Comparison of ENCODE assay signal across 7 mouse cellular contexts in genomic region chr1:167350597-167351415, GRCm38 (mm10). TPM values are rescaled to one million over a fixed set of nuclear protein-coding genes. Genes with fewer than 3 reads are reported as not detected.
DNase-seq lines count a peak whose midpoint lies in the region; ATAC-seq lines count a peak whose summit lies in the region.

No protein-coding gene starts in this region.

- no peak for DNase-seq in lung, postnatal 10 days
- no peak for DNase-seq in embryonic facial prominence, embryonic 14.5 days (ENCODE audit: low spot score)
- DNase-seq in limb, embryonic 11.5 days (ENCODE audit: low spot score) = no peak
- DNase-seq in frontal cortex, postnatal 14 days (ENCODE audit: low spot score in 2 of 2) = no peak

- H3K4me3 ChIP-seq in lung, embryonic 16.5 days (ENCODE audit: low read length) = peak overlapping the region; percentile 88
- peak overlapping the region; percentile 71 for H3K4me3 ChIP-seq in embryonic facial prominence, embryonic 14.5 days (ENCODE audit: low read depth, low read length)
- H3K4me3 ChIP-seq in limb, embryonic 11.5 days (ENCODE audit: low read depth, low read length) = peak overlapping the region; percentile 47
- peak overlapping the region; percentile 67 for H3K4me3 ChIP-seq in stomach, embryonic 14.5 days (ENCODE audit: low read depth, low read length)

- WGBS in lung, embryonic 16.5 days = 29% methylated on average over 13 of the region's 13 CpGs
- 26% methylated on average over 13 of the region's 13 CpGs for WGBS in embryonic facial prominence, embryonic 14.5 days
- 29% methylated on average over 13 of the region's 13 CpGs for WGBS in limb, embryonic 11.5 days
- WGBS in stomach, embryonic 14.5 days = 31% methylated on average over 13 of the region's 13 CpGs

- peaks cover 10% of the 10 kb centered on the region for H3K36me3 ChIP-seq in lung, embryonic 16.5 days (ENCODE audit: control insufficient read depth, insufficient read depth, low read length)
- H3K36me3 ChIP-seq in embryonic facial prominence, embryonic 14.5 days (ENCODE audit: control insufficient read depth, insufficient read depth, low read length) = peaks cover 21% of the 10 kb centered on the region; the same call in 1 of the 2 replicates
- H3K36me3 ChIP-seq in limb, embryonic 11.5 days (ENCODE audit: control insufficient read depth, insufficient read depth, low read length) = peaks cover 7% of the 10 kb centered on the region; the same call in 1 of the 2 replicates
- peaks cover 8% of the 10 kb centered on the region; the same call in 1 of the 2 replicates for H3K36me3 ChIP-seq in stomach, embryonic 14.5 days (ENCODE audit: control insufficient read depth, insufficient read depth, low read length)

- H3K27me3 ChIP-seq in lung, embryonic 16.5 days (ENCODE audit: control insufficient read depth, insufficient read depth, low read depth, low read length) = no peaks in the 10 kb centered on the region
- no peaks in the 10 kb centered on the region for H3K27me3 ChIP-seq in embryonic facial prominence, embryonic 14.5 days (replicated peaks; ENCODE audit: control insufficient read depth, insufficient read depth, low read length)
- no peaks in the 10 kb centered on the region for H3K27me3 ChIP-seq in limb, embryonic 11.5 days (ENCODE audit: control insufficient read depth, insufficient read depth, low read length)
- no peaks in the 10 kb centered on the region for H3K27me3 ChIP-seq in stomach, embryonic 14.5 days (ENCODE audit: control insufficient read depth, insufficient read depth, low read length)

- peak overlapping the region; percentile 86 for H3K9ac ChIP-seq in lung, embryonic 16.5 days (ENCODE audit: low read length)
- H3K9ac ChIP-seq in embryonic facial prominence, embryonic 14.5 days (ENCODE audit: low read depth, low read length) = peak overlapping the region; percentile 77
- peak overlapping the region; percentile 46 for H3K9ac ChIP-seq in limb, embryonic 11.5 days (ENCODE audit: low read length)
- H3K9ac ChIP-seq in stomach, embryonic 14.5 days (replicated peaks; ENCODE audit: low read depth, low read length) = peak overlapping the region; percentile 47; the same call in 1 of the 2 replicates

- no peaks in the 10 kb centered on the region for H3K9me3 ChIP-seq in lung, embryonic 16.5 days (ENCODE audit: control insufficient read depth, low read length)
- H3K9me3 ChIP-seq in embryonic facial prominence, embryonic 14.5 days (ENCODE audit: control insufficient read depth, low read length) = no peaks in the 10 kb centered on the region
- H3K9me3 ChIP-seq in limb, embryonic 11.5 days (ENCODE audit: control insufficient read depth, low read length) = no peaks in the 10 kb centered on the region
- H3K9me3 ChIP-seq in stomach, embryonic 14.5 days (ENCODE audit: control insufficient read depth, low read depth, low read length) = no peaks in the 10 kb centered on the region

- peaks cover 2% of the 10 kb centered on the region; the same call in 1 of the 2 replicates for H3K4me1 ChIP-seq in lung, embryonic 16.5 days (replicated peaks; ENCODE audit: control insufficient read depth, insufficient read depth, low read length)
- no peaks in the 10 kb centered on the region for H3K4me1 ChIP-seq in embryonic facial prominence, embryonic 14.5 days (ENCODE audit: control insufficient read depth, insufficient read depth, low read length)
- no peaks in the 10 kb centered on the region for H3K4me1 ChIP-seq in limb, embryonic 11.5 days (ENCODE audit: control insufficient read depth, insufficient read depth, low read length)
- H3K4me1 ChIP-seq in stomach, embryonic 14.5 days (ENCODE audit: control insufficient read depth, insufficient read depth, low read length) = no peaks in the 10 kb centered on the region

- H3K4me2 ChIP-seq in lung, embryonic 16.5 days (ENCODE audit: low read depth, low read length) = peak overlapping the region; percentile 79
- H3K4me2 ChIP-seq in embryonic facial prominence, embryonic 14.5 days (ENCODE audit: low read depth, low read length) = peak overlapping the region; percentile 62
- H3K4me2 ChIP-seq in limb, embryonic 11.5 days (ENCODE audit: low read depth, severe bottlenecking) = peak overlapping the region; percentile 65
- H3K4me2 ChIP-seq in stomach, embryonic 14.5 days (replicated peaks; ENCODE audit: low read depth, low read length) = peak overlapping the region; percentile 58

- H3K27ac ChIP-seq in lung, embryonic 16.5 days (ENCODE audit: low read length) = no peak overlapping the region; the same call in 1 of the 2 replicates
- no peak overlapping the region for H3K27ac ChIP-seq in embryonic facial prominence, embryonic 14.5 days (replicated peaks; ENCODE audit: low read depth, low read length)
- no peak overlapping the region for H3K27ac ChIP-seq in limb, embryonic 11.5 days (replicated peaks; ENCODE audit: low read depth, low read length)
- peak overlapping the region; percentile 53 for H3K27ac ChIP-seq in stomach, embryonic 14.5 days (ENCODE audit: low read length)

- ATAC-seq in lung, embryonic 16.5 days (ENCODE audit: low read depth) = no peak
- no peak for ATAC-seq in embryonic facial prominence, embryonic 14.5 days (ENCODE audit: low read depth)
- ATAC-seq in limb, embryonic 11.5 days (ENCODE audit: insufficient number of reproducible peaks, low FRiP score, low TSS enrichment, low read depth) = no peak
- ATAC-seq in stomach, embryonic 14.5 days (ENCODE audit: insufficient number of reproducible peaks, insufficient read depth, low FRiP score, low read depth) = peak; percentile 2; the same call in 1 of the 2 replicates
- ATAC-seq in megakaryocyte progenitor cell, adult 5-6 weeks (replicated peaks; ENCODE audit: poor library complexity) = no peak; the same call in 1 of the 2 replicates

RNA-seq across cellular contexts. Expression of gene Aldh9a1, which starts 1.0 kb away (rescaled TPM):
- polyA plus RNA-seq in lung, embryonic 16.5 days (2015; fragmentation: Nextera tagmentation; extraction: Ambion mirVana) = 48.6 and 51.5 TPM in 2 replicates
- polyA plus RNA-seq in embryonic facial prominence, embryonic 14.5 days (2014; fragmentation: Nextera tagmentation; extraction: Ambion mirVana) = 40.7 and 48.6 TPM in 2 replicates
- polyA plus RNA-seq in limb, embryonic 11.5 days (2014; fragmentation: Nextera tagmentation; extraction: Ambion mirVana) = 36.5 and 40.2 TPM in 2 replicates
- polyA plus RNA-seq in stomach, embryonic 14.5 days (2014; fragmentation: Nextera tagmentation; extraction: Ambion mirVana) = 53.2 and 54.2 TPM in 2 replicates
- total RNA-seq in megakaryocyte progenitor cell, adult 5-6 weeks (2015) = 43.1 and 45.0 TPM in 2 replicates
- 36.3 and 46.6 TPM in 2 replicates for total RNA-seq in megakaryocyte progenitor cell, adult 5-6 weeks (2017)

RNA-seq across cellular contexts. Expression of gene Tmco1, which starts 42.6 kb away (rescaled TPM):
- 123 and 125 TPM in 2 replicates for polyA plus RNA-seq in lung, embryonic 16.5 days (2015; fragmentation: Nextera tagmentation; extraction: Ambion mirVana)
- polyA plus RNA-seq in embryonic facial prominence, embryonic 14.5 days (2014; fragmentation: Nextera tagmentation; extraction: Ambion mirVana) = 80.6 and 90.0 TPM in 2 replicates
- polyA plus RNA-seq in limb, embryonic 11.5 days (2014; fragmentation: Nextera tagmentation; extraction: Ambion mirVana) = 77.0 and 81.5 TPM in 2 replicates
- polyA plus RNA-seq in stomach, embryonic 14.5 days (2014; fragmentation: Nextera tagmentation; extraction: Ambion mirVana) = 87.1 and 90.2 TPM in 2 replicates
- 168 and 183 TPM in 2 replicates for total RNA-seq in megakaryocyte progenitor cell, adult 5-6 weeks (2015)
- 176 and 178 TPM in 2 replicates for total RNA-seq in megakaryocyte progenitor cell, adult 5-6 weeks (2017)

RNA-seq across cellular contexts. Expression of gene Mgst3, which starts 42.8 kb away (rescaled TPM):
- 50.8 and 62.5 TPM in 2 replicates for polyA plus RNA-seq in lung, embryonic 16.5 days (2015; fragmentation: Nextera tagmentation; extraction: Ambion mirVana)
- polyA plus RNA-seq in embryonic facial prominence, embryonic 14.5 days (2014; fragmentation: Nextera tagmentation; extraction: Ambion mirVana) = 74.7 and 86.9 TPM in 2 replicates
- 42.5 and 44.1 TPM in 2 replicates for polyA plus RNA-seq in limb, embryonic 11.5 days (2014; fragmentation: Nextera tagmentation; extraction: Ambion mirVana)
- polyA plus RNA-seq in stomach, embryonic 14.5 days (2014; fragmentation: Nextera tagmentation; extraction: Ambion mirVana) = 144 and 153 TPM in 2 replicates
- 14.0 and 16.5 TPM in 2 replicates for total RNA-seq in megakaryocyte progenitor cell, adult 5-6 weeks (2015)
- 11.8 and 18.1 TPM in 2 replicates for total RNA-seq in megakaryocyte progenitor cell, adult 5-6 weeks (2017)
